Mouse (Mus musculus) G1E (cell line): ENCODE measurements around the gene Atf7ip2.

ENCODE experiments used
- CTCF ChIP-seq: IDR thresholded peaks from 2 replicates; pipeline ENCODE4 v1.5.1; 2012; ENCODE audit warnings: low read depth, low read length, inconsistent platforms, mixed read lengths
- GATA1 ChIP-seq: IDR thresholded peaks from 2 replicates; pipeline ENCODE4 v1.6.1; 2012; ENCODE audit warnings: borderline replicate concordance, low read length, inconsistent platforms, mixed read lengths

- TF ChIP-seq GATA1 (no peak), CTCF (no peak)
Observed at GRCm38 (mm10) chr16:10286513-10287268, 94.2 kb downstream of the Atf7ip2 start.
